ENCODE assay signal across 28 mouse cellular contexts in genomic region chr2:36053249-36053648, GRCm38 (mm10). TPM values are rescaled to one million over a fixed set of nuclear protein-coding genes. Genes with fewer than 3 reads are reported as not detected.
DNase-seq lines count a peak whose midpoint lies in the region; ATAC-seq lines count a peak whose summit lies in the region.
"Had no signal": no experiment of that assay in that cellular context is flagged by ENCODE, and none has a peak within 500 bp of the region (broad histone marks: within the 10 kb centered on the region; RNA-seq: fewer than 3 reads in every experiment).

No protein-coding gene starts in this region.

- H3K36me3 ChIP-seq in forebrain, embryonic 13.5 days (ENCODE audit: poor library complexity, severe bottlenecking), result no peaks in the 10 kb centered on the region
- H3K36me3 ChIP-seq in forebrain, embryonic 12.5 days (replicated peaks), result no peaks in the 10 kb centered on the region
- H3K36me3 ChIP-seq: embryonic facial prominence, embryonic 13.5 days; heart, embryonic 12.5 days; hindbrain, embryonic 10.5 days; kidney, embryonic 15.5 days; limb, embryonic 15.5 days; midbrain, embryonic 10.5 days; neural tube, embryonic 13.5 days had no signal

- ATAC-seq in forebrain, embryonic 13.5 days, result no peak
- ATAC-seq in forebrain, embryonic 12.5 days (ENCODE audit: low FRiP score), result no peak
- ATAC-seq: hindbrain, embryonic 16.5 days; intestine, postnatal 0 days; midbrain, embryonic 16.5 days had no signal

- WGBS in forebrain, embryonic 13.5 days, result 77% methylated on average over 3 of the region's 3 CpGs
- 74% methylated on average over 3 of the region's 3 CpGs for whole genome bisulfite sequencing in forebrain, embryonic 12.5 days

- no peak overlapping the region for H3K4me2 ChIP-seq in forebrain, embryonic 13.5 days
- no peak overlapping the region for H3K4me2 ChIP-seq in forebrain, embryonic 12.5 days
- H3K4me2 ChIP-seq: embryonic facial prominence, embryonic 13.5 days; heart, embryonic 12.5 days; kidney, embryonic 15.5 days; limb, embryonic 15.5 days; neural tube, embryonic 13.5 days had no signal

- no peak overlapping the region for H3K9ac ChIP-seq in forebrain, embryonic 13.5 days
- no peak overlapping the region for H3K9ac ChIP-seq in forebrain, embryonic 12.5 days
- H3K9ac ChIP-seq: embryonic facial prominence, embryonic 13.5 days; heart, embryonic 12.5 days; kidney, embryonic 15.5 days; limb, embryonic 15.5 days; liver, embryonic 14.5 days; neural tube, embryonic 13.5 days had no signal

- peaks cover 4% of the 10 kb centered on the region for H3K4me1 ChIP-seq in forebrain, embryonic 13.5 days
- peaks cover 7% of the 10 kb centered on the region for H3K4me1 ChIP-seq in forebrain, embryonic 12.5 days

- H3K4me3 ChIP-seq in forebrain, embryonic 13.5 days, result no peak overlapping the region
- no peak overlapping the region for H3K4me3 ChIP-seq in forebrain, embryonic 12.5 days (replicated peaks)
- H3K4me3 ChIP-seq: embryonic facial prominence, embryonic 13.5 days; heart, embryonic 12.5 days; hindbrain, embryonic 10.5 days; kidney, embryonic 15.5 days; limb, embryonic 15.5 days; midbrain, embryonic 10.5 days; myocyte; neural tube, embryonic 13.5 days had no signal

- H3K9me3 ChIP-seq in forebrain, embryonic 13.5 days (replicated peaks), result no peaks in the 10 kb centered on the region
- no peaks in the 10 kb centered on the region for H3K9me3 ChIP-seq in forebrain, embryonic 12.5 days
- H3K9me3 ChIP-seq: embryonic facial prominence, embryonic 13.5 days; heart, embryonic 12.5 days; hindbrain, embryonic 10.5 days; kidney, embryonic 15.5 days; limb, embryonic 15.5 days; midbrain, embryonic 10.5 days; neural tube, embryonic 13.5 days had no signal

- peaks cover 10% of the 10 kb centered on the region; the same call in 1 of the 2 replicates for H3K27me3 ChIP-seq in forebrain, embryonic 13.5 days
- peaks cover 7% of the 10 kb centered on the region; the same call in 1 of the 2 replicates for H3K27me3 ChIP-seq in forebrain, embryonic 12.5 days
- H3K27me3 ChIP-seq: embryonic facial prominence, embryonic 13.5 days; kidney, embryonic 15.5 days; limb, embryonic 15.5 days; neural tube, embryonic 13.5 days had no signal

- H3K27ac ChIP-seq in forebrain, embryonic 13.5 days, result peak overlapping the region; percentile 5; the same call in 1 of the 2 replicates
- H3K27ac ChIP-seq in forebrain, embryonic 12.5 days, result no peak overlapping the region
- H3K27ac ChIP-seq: embryonic facial prominence, embryonic 13.5 days; hindbrain, embryonic 10.5 days; kidney, embryonic 15.5 days; limb, embryonic 15.5 days; liver, embryonic 14.5 days; midbrain, embryonic 10.5 days; neural tube, embryonic 13.5 days had no signal

- DNase-seq in layer of hippocampus, adult 9-11 months, result peak; percentile 23
- DNase-seq in layer of hippocampus, postnatal 36 days, result no peak
- DNase-seq in right cerebral cortex, adult 18-20 months, result peak; percentile 25
- no peak for DNase-seq in right cerebral cortex, postnatal 36 days (ENCODE audit: low spot score in 2 of 2)
- DNase-seq in telencephalon, adult 2 months (ENCODE audit: low read depth, low spot score), result peak; percentile 27
- no peak for DNase-seq in cerebellum, postnatal 36 days
- DNase-seq: adrenal gland, postnatal 25 days; cerebellum, adult 18-20 months; gastrocnemius, postnatal 25 days; heart, adult 18-20 months; heart, postnatal 10 days; kidney, postnatal 36 days; thymus, postnatal 25 days had no signal

RNA-seq across cellular contexts. Expression of gene Morn5, which starts 4.0 kb away (rescaled TPM):
- 2.0 and 4.1 TPM in 2 replicates for polyA plus RNA-seq in forebrain, embryonic 13.5 days (2015; fragmentation: Nextera tagmentation; extraction: Ambion mirVana)
- polyA plus RNA-seq in forebrain, embryonic 12.5 days (2016; fragmentation: Nextera tagmentation; extraction: Ambion mirVana), result 0.69 and 1.3 TPM in 2 replicates
- 1 to 10 TPM; 1.3 to 1.7 TPM for total RNA-seq in layer of hippocampus, postnatal 36 days (2021)
- total RNA-seq: adrenal gland, postnatal 25 days; gastrocnemius, postnatal 25 days; heart, adult 18-20 months; heart, postnatal 10 days had no signal
- polyA plus RNA-seq: embryonic facial prominence, embryonic 13.5 days; heart, embryonic 12.5 days; intestine, postnatal 0 days; limb, embryonic 15.5 days; liver, embryonic 14.5 days; stomach, embryonic 14.5 days had no signal

RNA-seq across cellular contexts. Expression of gene Ndufa8, which starts 4.0 kb away (rescaled TPM):
- 222 and 237 TPM in 2 replicates for polyA plus RNA-seq in forebrain, embryonic 13.5 days (2015; fragmentation: Nextera tagmentation; extraction: Ambion mirVana)
- polyA plus RNA-seq in forebrain, embryonic 12.5 days (2016; fragmentation: Nextera tagmentation; extraction: Ambion mirVana), result 161 and 169 TPM in 2 replicates
- total RNA-seq in layer of hippocampus, postnatal 36 days (2021), result 100 to 1,000 TPM; 174 to 197 TPM

RNA-seq across cellular contexts. Expression of gene Lhx6, which starts 52.0 kb away (rescaled TPM):
- polyA plus RNA-seq in forebrain, embryonic 13.5 days (2015; fragmentation: Nextera tagmentation; extraction: Ambion mirVana), result 25.9 and 33.7 TPM in 2 replicates
- polyA plus RNA-seq in forebrain, embryonic 12.5 days (2016; fragmentation: Nextera tagmentation; extraction: Ambion mirVana), result 21.9 and 34.2 TPM in 2 replicates
- 10 to 100 TPM; 16.3 to 17.3 TPM for total RNA-seq in layer of hippocampus, postnatal 36 days (2021)

Comparison
In these comparisons a context has a peak if more than half of its experiments do, and no peak if none do; other contexts are left out.
1. DNase-seq: peak in layer of hippocampus, adult 9-11 months (single experiment), right cerebral cortex, adult 18-20 months (single experiment) and telencephalon, adult 2 months (single experiment); none in layer of hippocampus, postnatal 36 days (0 of 2), right cerebral cortex, postnatal 36 days (0 of 2) and cerebellum, postnatal 36 days (0 of 2).